Mouse (Mus musculus) right cerebral cortex, postnatal 14 days (tissue): Measurements from ENCODE around the gene Pcnx.
"Not testable (repeated sequence)": the region's sequence is repeated elsewhere in the genome, so short reads cannot be mapped to it uniquely, and the experiment has no call there.

Experiments
- DNase-seq: peaks from one replicate; pipeline ENCODE4 v3.0.0; 2022

Gene Pcnx

GRCm38 (mm10) chr12:81971042-81971883, 111.4 kb downstream of the Pcnx start:
- peak; percentile 15 for DNase-seq

- DNase-seq = no peak
Observed at GRCm38 (mm10) chr12:81971884-81972362, 112.1 kb downstream of the Pcnx start.

- peak; percentile 47 for DNase-seq
Observed at GRCm38 (mm10) chr12:81974806-81975205, 115.0 kb downstream of the Pcnx start.

DNA sequence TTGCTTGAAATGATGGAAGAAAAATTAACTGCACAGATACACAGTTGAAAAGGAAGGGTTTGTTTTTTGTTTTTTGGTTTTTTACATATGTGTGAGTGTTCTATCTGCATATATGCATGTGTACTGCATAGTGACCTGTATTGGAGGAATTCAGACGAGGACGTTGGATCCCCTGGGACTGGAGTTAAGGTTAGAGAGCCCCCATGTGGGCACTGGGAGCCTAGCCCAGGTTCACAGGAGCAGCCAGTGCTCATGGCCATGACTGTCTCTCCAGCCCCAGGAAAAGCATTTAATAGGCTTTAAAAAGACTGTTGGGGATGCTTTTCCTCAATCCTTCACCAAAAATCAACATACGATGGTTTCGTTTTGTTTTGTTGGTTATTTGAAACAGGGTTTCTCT, 117.5 kb downstream of the Pcnx start:
- no peak for DNase-seq

GRCm38 (mm10) chr12:81979312-81979711, 119.5 kb downstream of the Pcnx start:
- DNase-seq = no peak

DNA sequence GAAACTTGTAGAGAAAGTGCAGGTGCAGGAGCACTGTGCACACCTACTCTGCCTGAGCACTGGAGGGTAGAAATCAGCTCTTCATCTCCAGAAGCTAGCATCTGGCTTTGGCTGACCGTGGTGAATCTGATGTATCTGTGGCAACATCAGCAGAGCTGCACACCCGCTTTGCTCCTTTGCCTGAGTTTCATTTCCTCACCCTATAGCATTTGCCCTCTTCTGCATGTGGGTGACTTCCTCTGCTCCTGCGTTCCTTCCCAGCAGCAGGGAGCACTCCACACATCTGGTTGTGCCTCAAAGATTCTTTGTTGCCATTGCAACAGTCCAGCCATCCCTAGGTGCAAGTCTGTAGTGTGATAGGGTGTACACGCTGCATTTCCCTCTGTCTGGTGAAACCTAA, 132.3 kb downstream of the Pcnx start:
- no peak for DNase-seq

- no peak for DNase-seq
Observed at GRCm38 (mm10) chr12:81992996-81993395, 133.2 kb downstream of the Pcnx start.

GRCm38 (mm10) chr12:81994911-81995667, 135.3 kb downstream of the Pcnx start:
- DNase-seq = no peak

DNA sequence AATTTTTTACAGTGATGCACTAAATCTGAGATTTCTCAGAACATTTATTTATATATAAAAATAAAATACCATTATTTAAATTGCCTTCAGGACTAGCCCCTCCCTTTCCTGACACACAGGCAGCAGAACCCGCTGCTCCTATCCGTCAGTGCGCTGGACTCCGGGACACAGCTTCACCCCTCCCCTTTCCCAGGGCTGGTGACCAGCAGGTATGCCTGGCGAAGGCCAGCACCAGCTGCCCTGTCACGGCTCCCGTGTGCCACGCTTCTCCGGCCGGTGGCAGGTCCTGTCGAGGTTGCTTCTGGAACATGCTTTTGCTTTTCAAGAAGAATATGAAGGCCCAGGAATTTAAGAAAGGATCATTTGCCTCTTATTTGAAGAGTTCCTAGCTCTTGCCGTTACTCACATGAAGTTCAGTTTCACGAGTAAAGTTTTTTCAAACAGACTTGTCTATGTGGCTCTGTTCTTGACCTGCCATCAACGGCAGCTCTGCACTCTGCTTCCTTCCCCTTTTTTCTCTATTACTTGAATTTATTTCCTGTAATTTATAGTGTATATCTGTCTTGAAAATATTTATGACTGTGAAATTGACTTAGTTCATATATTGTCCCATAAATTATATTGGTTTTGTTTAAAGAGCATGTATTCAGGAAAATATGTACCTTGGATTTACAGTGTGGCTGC, 137.0 kb downstream of the Pcnx start:
- no peak for DNase-seq

- DNase-seq = no peak
Observed at GRCm38 (mm10) chr12:81997497-81997896, 137.7 kb downstream of the Pcnx start.

GRCm38 (mm10) chr12:82002697-82003096, 142.9 kb downstream of the Pcnx start:
- not testable (repeated sequence) for DNase-seq

- DNase-seq = not testable (repeated sequence)
Observed at GRCm38 (mm10) chr12:82025901-82026633, 166.2 kb downstream of the Pcnx start.

DNA sequence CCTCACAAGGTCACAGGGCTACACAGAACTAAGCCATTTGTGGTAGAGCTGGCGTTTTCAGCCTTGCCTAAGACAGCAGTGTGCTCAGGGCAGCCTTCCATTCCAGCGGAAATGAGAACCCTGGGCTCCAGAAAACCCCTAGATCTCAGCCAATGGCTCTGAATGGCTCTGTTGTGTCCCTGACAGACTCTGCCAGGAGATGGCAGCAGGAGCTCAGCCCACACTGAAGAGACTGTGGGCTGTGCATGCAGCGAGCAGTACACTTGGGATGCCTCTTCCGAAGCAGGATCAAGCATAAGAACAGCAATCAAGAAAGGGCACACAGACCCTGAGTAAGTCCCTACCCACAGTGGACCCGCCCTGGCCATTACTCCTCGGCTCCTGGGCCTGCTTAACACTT, 173.7 kb downstream of the Pcnx start:
- DNase-seq = not testable (repeated sequence)

DNA sequence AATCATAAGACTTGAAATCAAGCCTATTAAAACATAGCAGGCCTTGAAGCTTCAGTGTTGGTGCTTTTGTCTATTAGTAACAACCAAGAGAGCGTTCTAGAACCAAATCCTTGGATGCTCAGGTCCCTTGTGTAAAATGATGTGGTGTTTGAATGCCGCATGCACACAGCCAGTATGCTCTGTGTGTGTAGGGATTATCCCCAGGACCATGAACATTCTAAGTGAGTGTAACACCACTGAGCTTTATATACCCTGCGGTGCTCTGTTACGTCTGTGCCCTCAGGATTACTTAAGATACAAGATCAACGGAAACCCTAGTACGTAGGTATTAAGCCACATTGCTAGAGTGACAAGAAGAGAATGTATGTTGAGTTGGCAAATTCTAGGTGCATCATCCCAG, 174.2 kb downstream of the Pcnx start:
- DNase-seq = not testable (repeated sequence)

- DNase-seq = not testable (repeated sequence)
Observed at GRCm38 (mm10) chr12:82044078-82044477, 184.3 kb downstream of the Pcnx start.
